Mouse (Mus musculus): ENCODE data around the gene Afp.

GRCm38 (mm10) chr5:90457241-90457640 lies 33.3 kb upstream of the Afp start:
- TF ChIP-seq POLR2A (IDR thresholded peaks at IDR 0.05; ENCODE audit: low read depth, low read length) = no peak
- no peak for TF ChIP-seq CTCF (IDR thresholded peaks at IDR 0.05; ENCODE audit: borderline replicate concordance, insufficient read depth, low read length)
